Mouse (Mus musculus): ENCODE measurements around the gene Eef1akmt4.
"Not testable (repeated sequence)": the region's sequence is repeated elsewhere in the genome, so short reads cannot be mapped to it uniquely, and the experiment has no call there.

Eef1akmt4 gene

GRCm38 (mm10) chr16:20623211-20623610 is 11.8 kb downstream of the Eef1akmt4 start:
- DNase-seq (ENCODE audit: low spot score in 2 of 2) = no peak

GRCm38 (mm10) chr16:20628871-20629391 is 17.5 kb downstream of the Eef1akmt4 start:
- no peak for DNase-seq (ENCODE audit: low spot score in 2 of 2)

DNA sequence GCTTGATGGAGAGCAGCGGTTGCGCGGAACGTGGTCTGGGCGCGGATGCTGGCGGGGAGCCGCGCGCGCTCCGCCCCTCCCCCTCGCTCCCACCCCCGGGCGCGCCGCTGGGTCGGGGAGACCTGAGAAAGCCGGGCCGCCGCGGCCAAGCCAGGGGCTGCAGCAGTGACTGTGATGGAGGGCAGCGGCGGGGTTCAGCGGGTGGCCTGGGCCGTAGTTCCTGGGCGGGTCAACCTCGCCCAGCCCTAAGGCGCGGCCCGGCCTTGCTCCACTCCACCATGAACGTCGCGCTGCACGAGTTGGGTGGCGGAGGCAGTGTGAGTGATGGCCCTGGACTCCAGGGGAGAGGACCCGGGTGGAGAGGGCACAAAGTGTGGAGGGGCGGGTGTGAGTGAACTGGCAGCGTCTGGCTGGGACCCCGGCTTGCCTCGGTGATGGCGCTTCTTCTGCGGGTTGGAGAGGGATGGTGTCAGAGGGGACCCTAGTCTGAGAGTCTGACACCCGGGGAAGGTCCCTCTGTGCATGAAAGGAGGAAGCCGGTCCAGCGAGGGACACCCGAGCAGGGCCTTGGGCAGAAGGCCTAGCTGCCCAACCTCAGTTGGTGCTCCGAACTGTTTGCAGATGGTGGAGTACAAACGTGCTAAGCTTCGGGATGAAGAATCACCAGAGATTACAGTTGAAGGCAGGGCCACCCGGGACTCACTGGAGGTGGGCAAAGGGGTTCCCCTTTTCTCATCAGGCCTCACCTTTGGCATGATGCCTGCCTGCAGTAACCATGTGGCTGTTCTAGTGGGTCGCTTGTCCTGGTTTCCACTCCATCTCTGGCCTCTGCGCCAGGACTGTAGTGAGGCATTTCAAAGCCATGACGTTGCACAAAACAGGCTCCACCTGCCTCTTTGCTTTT is 18.6 kb downstream of the Eef1akmt4 start, which contains the start of gene Ece2:
Gene Ece2, plus strand, starts transcription at position 98 of the 904 bp plus-strand sequence.
- DNase-seq (ENCODE audit: low spot score in 2 of 2) = peak in 1 of 2 experiments; percentile 51

- DNase-seq (ENCODE audit: low spot score in 2 of 2) = no peak
Measured at GRCm38 (mm10) chr16:20637410-20637809, 26.0 kb downstream of the Eef1akmt4 start.

- DNase-seq (ENCODE audit: low spot score in 2 of 2) = peak in 1 of 2 experiments; percentile 38
Measured at GRCm38 (mm10) chr16:20638367-20638766, 27.0 kb downstream of the Eef1akmt4 start.

DNA sequence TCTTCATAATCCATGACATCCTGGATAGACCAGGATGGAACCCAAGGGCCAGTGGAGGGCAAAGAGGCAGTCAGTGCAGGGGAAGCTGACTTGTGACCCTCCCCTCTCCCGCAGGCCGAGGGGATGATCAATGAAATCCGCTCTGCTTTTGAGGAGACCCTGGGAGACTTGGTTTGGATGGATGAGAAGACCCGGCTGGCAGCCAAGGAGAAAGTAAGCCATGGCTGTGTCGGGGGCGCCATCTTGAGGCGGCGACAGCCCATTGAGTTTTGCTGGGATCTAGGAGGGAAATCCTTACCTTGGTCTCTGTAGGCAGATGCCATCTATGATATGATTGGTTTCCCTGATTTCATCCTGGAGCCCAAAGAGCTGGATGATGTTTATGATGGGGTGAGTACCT is 30.8 kb downstream of the Eef1akmt4 start:
- peak; percentile 49 to 83 for DNase-seq (ENCODE audit: low spot score in 2 of 2)

GRCm38 (mm10) chr16:20643911-20644310 is 32.5 kb downstream of the Eef1akmt4 start:
- DNase-seq (ENCODE audit: low spot score in 2 of 2) = no peak

- peak; percentile 95 to 97 for DNase-seq (ENCODE audit: low spot score in 2 of 2)
Measured at GRCm38 (mm10) chr16:20651076-20651946, 39.9 kb downstream of the Eef1akmt4 start, which contains the start of gene Psmd2. Psmd2 (plus strand) TSS chr16:20651652.

DNA sequence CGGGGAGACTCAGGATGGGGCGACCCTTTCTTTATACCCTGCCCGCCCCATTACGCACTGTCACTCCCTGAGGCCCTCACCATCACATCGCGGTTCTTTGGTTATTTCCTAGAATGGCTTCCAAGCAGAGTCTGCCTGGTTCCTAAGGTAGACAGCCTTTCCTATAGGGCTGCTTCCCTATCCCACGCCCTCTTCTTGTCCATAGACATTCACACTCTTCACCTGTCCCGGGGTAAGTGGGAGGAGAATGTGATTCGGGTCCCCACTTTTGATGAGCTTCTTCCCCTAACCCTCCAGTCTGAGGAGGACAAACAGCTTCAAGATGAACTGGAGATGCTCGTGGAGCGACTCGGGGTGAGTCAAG is 40.5 kb downstream of the Eef1akmt4 start:
- DNase-seq (ENCODE audit: low spot score in 2 of 2) = no peak

DNA sequence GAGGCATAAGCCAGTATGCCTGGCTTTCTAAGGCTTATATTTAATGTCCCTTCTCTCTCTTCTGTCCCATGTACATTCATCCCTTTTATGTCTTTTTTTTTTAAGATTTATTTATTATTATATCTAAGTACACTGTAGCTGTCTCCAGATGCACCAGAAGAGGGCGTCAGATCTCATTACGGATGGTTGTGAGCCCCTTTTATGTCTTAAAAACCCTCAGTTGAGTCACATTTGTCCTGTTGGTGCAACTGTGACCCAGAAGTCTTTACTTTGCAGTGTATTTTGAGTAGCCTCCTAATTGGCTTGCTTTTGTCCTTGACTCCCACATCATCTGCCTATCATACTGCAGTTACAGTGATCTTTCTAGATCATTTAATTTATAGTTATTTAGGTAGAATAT is 41.9 kb downstream of the Eef1akmt4 start:
- no peak for DNase-seq (ENCODE audit: low spot score in 2 of 2)

- no peak for DNase-seq (ENCODE audit: low spot score in 2 of 2)
Measured at GRCm38 (mm10) chr16:20657661-20658060, 46.3 kb downstream of the Eef1akmt4 start.

- DNase-seq (ENCODE audit: low spot score in 2 of 2) = not testable (repeated sequence)
Measured at GRCm38 (mm10) chr16:20668013-20668412, 56.6 kb downstream of the Eef1akmt4 start, which contains the start of gene Eif4g1. Eif4g1 (plus strand) TSS chr16:20668313.

All from cerebellum, postnatal 4 days (tissue).